Mouse (Mus musculus) lung, postnatal 10 days (tissue): ENCODE results near the gene Ceacam18.
"Not testable (repeated sequence)": the region's sequence is repeated elsewhere in the genome, so short reads cannot be mapped to it uniquely, and the experiment has no call there.

ENCODE experiments used
- DNase-seq: peaks from one replicate; pipeline ENCODE4 v3.0.0; 2021

The Ceacam18 gene

GRCm38 (mm10) chr7:43634500-43634899 is at the start of gene Ceacam18:
Ceacam18 (plus strand) TSS chr7:43634707.
- DNase-seq: no peak

GRCm38 (mm10) chr7:43584790-43585189 is 49.7 kb upstream of the Ceacam18 start:
- DNase-seq: no peak

GRCm38 (mm10) chr7:43601884-43602283 is 32.6 kb upstream of the Ceacam18 start:
- DNase-seq: no peak

- DNase-seq: peak; percentile 71
These were observed 27.4 kb upstream of the Ceacam18 start, which contains the start of gene Zfp819 for GRCm38 (mm10) chr7:43606896-43607742. Zfp819 (plus strand) TSS chr7:43607169.

- DNase-seq: no peak
These were observed 26.7 kb upstream of the Ceacam18 start for GRCm38 (mm10) chr7:43607743-43608287.

GRCm38 (mm10) chr7:43608316-43608824 is 26.1 kb upstream of the Ceacam18 start:
- DNase-seq: no peak

- no peak for DNase-seq
These were observed 20.5 kb upstream of the Ceacam18 start for GRCm38 (mm10) chr7:43613816-43614551.

- DNase-seq: no peak
These were observed 11.6 kb upstream of the Ceacam18 start for GRCm38 (mm10) chr7:43622927-43623326.

GRCm38 (mm10) chr7:43623819-43624218 is 10.7 kb upstream of the Ceacam18 start:
- no peak for DNase-seq

- DNase-seq: no peak
These were observed 9.4 kb upstream of the Ceacam18 start for GRCm38 (mm10) chr7:43625065-43625464.

- DNase-seq: no peak
These were observed 8.6 kb upstream of the Ceacam18 start for GRCm38 (mm10) chr7:43625794-43626422.

GRCm38 (mm10) chr7:43633940-43634339 is 567 bp upstream of the Ceacam18 start:
- DNase-seq: no peak

- DNase-seq: no peak
These were observed 1.7 kb downstream of the Ceacam18 start for GRCm38 (mm10) chr7:43636194-43636593.

- DNase-seq: no peak
These were observed 2.6 kb downstream of the Ceacam18 start for GRCm38 (mm10) chr7:43637118-43637517.

GRCm38 (mm10) chr7:43642587-43642986 is 8.1 kb downstream of the Ceacam18 start:
- DNase-seq: peak; percentile 16

- no peak for DNase-seq
These were observed 8.6 kb downstream of the Ceacam18 start for GRCm38 (mm10) chr7:43643046-43643652.

GRCm38 (mm10) chr7:43652683-43653082 is 18.2 kb downstream of the Ceacam18 start:
- DNase-seq: no peak

- DNase-seq: no peak
These were observed 20.0 kb downstream of the Ceacam18 start for GRCm38 (mm10) chr7:43654519-43654918.

- no peak for DNase-seq
These were observed 21.7 kb downstream of the Ceacam18 start for GRCm38 (mm10) chr7:43656232-43656631.

- no peak for DNase-seq
These were observed 25.5 kb downstream of the Ceacam18 start, which contains the start of gene Siglece for GRCm38 (mm10) chr7:43660002-43660401. Siglece (minus strand) TSS chr7:43660161.

GRCm38 (mm10) chr7:43662804-43663203 is 28.3 kb downstream of the Ceacam18 start:
- DNase-seq: no peak

- DNase-seq: not testable (repeated sequence)
These were observed 32.7 kb downstream of the Ceacam18 start for GRCm38 (mm10) chr7:43667221-43667620.
